Mouse (Mus musculus) forelimb bud, embryonic 11.5 days (tissue): ENCODE results near the gene Minos1.

Source experiments
- DNase-seq: peaks from one replicate; pipeline ENCODE4 v3.0.0-alpha.2; 2012; ENCODE audit warnings: low read depth, low spot score

The Minos1 gene

GRCm38 (mm10) chr4:139144577-139144976 lies 13.7 kb upstream of the Minos1 start:
- DNase-seq, result peak; percentile 21

GRCm38 (mm10) chr4:139142985-139143384 lies 12.1 kb upstream of the Minos1 start:
- DNase-seq, result peak; percentile 44

- DNase-seq, result no peak
Measured at GRCm38 (mm10) chr4:139141785-139142184, 10.9 kb upstream of the Minos1 start.

GRCm38 (mm10) chr4:139140267-139140666 lies 9.4 kb upstream of the Minos1 start:
- DNase-seq, result no peak

- no peak for DNase-seq
Measured at GRCm38 (mm10) chr4:139136011-139136410, 5.1 kb upstream of the Minos1 start.

- no peak for DNase-seq
Measured at GRCm38 (mm10) chr4:139133109-139133508, 2.2 kb upstream of the Minos1 start.

GRCm38 (mm10) chr4:139131858-139132672 lies 1.2 kb upstream of the Minos1 start:
- DNase-seq, result no peak

- DNase-seq, result no peak
Measured at GRCm38 (mm10) chr4:139129806-139130700, 860 bp downstream of the Minos1 start.

- DNase-seq, result no peak
Measured at GRCm38 (mm10) chr4:139126475-139126874, 4.4 kb downstream of the Minos1 start.

- no peak for DNase-seq
Measured at GRCm38 (mm10) chr4:139124940-139125339, 6.0 kb downstream of the Minos1 start.

GRCm38 (mm10) chr4:139122557-139122956 lies 8.4 kb downstream of the Minos1 start:
- no peak for DNase-seq

GRCm38 (mm10) chr4:139120998-139121397 lies 9.9 kb downstream of the Minos1 start:
- DNase-seq, result no peak

GRCm38 (mm10) chr4:139120281-139120814 lies 10.6 kb downstream of the Minos1 start:
- DNase-seq, result no peak

GRCm38 (mm10) chr4:139116356-139117063 lies 14.4 kb downstream of the Minos1 start:
- no peak for DNase-seq

- DNase-seq, result no peak
Measured at GRCm38 (mm10) chr4:139115721-139116120, 15.2 kb downstream of the Minos1 start.

- DNase-seq, result no peak
Measured at GRCm38 (mm10) chr4:139112482-139112881, 18.4 kb downstream of the Minos1 start.

GRCm38 (mm10) chr4:139111421-139111820 lies 19.5 kb downstream of the Minos1 start:
- no peak for DNase-seq

- no peak for DNase-seq
Measured at GRCm38 (mm10) chr4:139110858-139111257, 20.1 kb downstream of the Minos1 start.

GRCm38 (mm10) chr4:139105453-139105852 lies 25.5 kb downstream of the Minos1 start:
- no peak for DNase-seq

GRCm38 (mm10) chr4:139101546-139101945 lies 29.4 kb downstream of the Minos1 start:
- DNase-seq, result no peak

- no peak for DNase-seq
Measured at GRCm38 (mm10) chr4:139100326-139100725, 30.6 kb downstream of the Minos1 start.

GRCm38 (mm10) chr4:139096201-139096600 lies 34.7 kb downstream of the Minos1 start:
- no peak for DNase-seq
